Mouse (Mus musculus) right cerebral cortex, adult 2 months (tissue): ENCODE measurements around the gene Pnrc2.

ENCODE experiments used
- DNase-seq, 2 experiments: peaks; one replicate each; pipeline ENCODE4 v3.0.0; 2021 to 2022; ENCODE audit warnings: low spot score in 2 of 2

Pnrc2 gene

DNA sequence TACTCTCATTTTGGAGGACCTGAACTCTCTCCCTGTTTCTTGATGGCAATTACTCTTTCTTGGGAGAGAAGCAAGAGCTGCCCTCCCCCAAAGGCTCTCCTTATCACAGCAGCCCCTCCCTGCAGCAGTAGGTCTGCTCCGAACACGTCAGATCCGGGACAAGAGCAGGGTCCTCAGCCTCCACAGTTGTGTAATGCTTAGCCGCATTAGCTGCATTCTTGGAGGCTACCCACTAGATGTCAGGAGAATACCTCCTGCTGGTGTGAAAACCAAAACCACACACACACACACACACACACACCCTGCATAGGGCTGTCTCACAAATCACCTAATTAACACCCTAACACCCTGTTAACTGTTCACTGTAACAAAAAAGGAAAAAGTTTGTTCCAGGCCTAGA, 19.2 kb upstream of the Pnrc2 start:
- no peak for DNase-seq

- no peak for DNase-seq
These were observed 17.9 kb upstream of the Pnrc2 start for GRCm38 (mm10) chr4:135891539-135891938.

DNA sequence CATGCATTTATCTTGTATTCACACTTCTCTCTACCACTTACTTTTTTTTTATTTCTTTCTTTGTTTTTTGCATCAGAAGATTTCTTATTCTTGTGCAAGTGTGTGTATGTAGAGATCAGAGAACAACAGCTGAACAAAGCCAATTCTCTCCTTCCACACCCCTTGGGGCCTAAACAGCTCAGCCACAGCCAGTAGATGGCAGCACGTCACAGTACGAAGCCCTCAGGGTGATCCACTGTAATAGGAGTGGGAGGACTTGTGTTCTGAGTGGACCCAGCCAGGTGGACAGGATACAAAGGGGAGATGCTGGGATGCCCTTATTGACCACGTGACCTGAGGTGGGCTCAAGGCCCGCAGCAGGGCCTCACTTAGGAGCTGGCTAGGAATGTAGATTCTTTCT, 16.2 kb upstream of the Pnrc2 start:
- peak; percentile 73 to 77 for DNase-seq

GRCm38 (mm10) chr4:135889146-135889883, 15.7 kb upstream of the Pnrc2 start:
- no peak for DNase-seq

DNA sequence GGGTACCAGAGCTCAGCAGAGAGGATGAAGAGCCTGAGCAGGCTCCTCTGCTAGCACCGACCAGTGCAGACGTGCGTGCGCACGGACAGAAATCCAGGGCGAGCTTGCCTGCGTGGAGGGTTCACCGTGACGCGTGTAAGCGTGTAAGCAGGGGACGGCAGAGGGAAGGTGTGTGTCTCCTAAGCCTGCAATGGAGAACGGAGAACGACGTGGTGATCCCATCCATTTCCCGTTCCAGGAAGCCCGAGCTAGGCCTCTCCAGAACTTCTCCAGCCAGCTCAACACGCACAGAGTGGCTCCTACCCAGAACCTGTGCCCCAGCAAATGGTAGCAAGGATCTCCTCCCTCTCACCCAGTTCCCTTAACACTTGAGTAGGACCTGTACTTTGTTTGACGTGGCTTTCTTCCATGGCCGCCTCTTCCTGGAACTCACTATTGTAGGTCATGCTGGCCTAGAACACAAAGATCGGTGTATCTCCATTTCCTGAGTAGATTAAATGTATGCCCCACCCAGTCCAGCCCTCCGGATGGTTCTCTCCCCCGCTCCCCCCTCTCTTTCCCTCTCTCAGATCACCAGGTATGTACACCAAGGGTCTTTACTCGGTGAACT, 14.9 kb upstream of the Pnrc2 start:
- no peak for DNase-seq

- no peak for DNase-seq
These were observed 12.5 kb upstream of the Pnrc2 start for GRCm38 (mm10) chr4:135886184-135886583.

DNA sequence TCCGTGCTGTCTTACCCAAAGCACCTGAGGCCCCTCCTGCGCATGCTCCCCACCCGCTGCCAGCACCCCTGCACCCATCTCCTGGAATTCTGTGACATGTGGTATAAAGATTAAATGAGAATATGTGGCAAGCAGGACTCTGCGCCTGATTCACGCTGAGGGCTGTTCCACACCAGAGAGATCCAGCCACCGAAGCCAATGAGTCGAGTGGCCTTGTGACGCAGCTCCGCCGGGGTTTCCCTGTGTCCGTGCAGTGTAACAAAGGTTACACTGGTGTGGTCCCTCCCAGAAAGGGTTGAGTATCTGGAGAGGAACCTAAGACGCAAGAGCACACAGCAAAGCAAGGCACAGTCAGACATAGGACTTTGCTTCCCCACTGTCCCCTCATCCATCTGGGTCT, 12.0 kb upstream of the Pnrc2 start:
- no peak for DNase-seq

GRCm38 (mm10) chr4:135884531-135884930, 10.9 kb upstream of the Pnrc2 start:
- DNase-seq = no peak

GRCm38 (mm10) chr4:135883881-135884516, 10.3 kb upstream of the Pnrc2 start:
- DNase-seq = no peak

DNA sequence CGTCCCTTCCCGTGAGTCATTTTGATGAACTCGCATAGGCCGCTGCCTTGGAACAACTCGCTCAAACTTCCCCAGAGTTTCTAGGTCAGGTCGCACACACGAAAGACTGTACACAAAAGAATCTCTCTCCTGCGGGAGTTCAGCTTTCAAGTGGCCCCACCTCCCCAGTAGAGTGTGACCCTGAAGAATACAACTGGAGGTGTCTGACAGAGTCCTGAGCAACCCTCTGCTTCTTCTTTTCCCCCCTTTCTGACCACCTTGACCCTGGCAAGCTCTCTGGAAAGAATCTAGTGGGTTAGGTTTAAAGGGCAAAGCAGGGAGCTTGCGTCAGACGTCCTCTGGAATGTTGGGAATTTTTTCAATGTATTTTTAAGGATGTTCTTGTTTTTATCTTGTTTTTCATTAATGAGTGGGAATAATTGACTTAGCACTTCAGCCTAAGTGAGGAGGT, 9.8 kb upstream of the Pnrc2 start:
- DNase-seq = no peak

DNA sequence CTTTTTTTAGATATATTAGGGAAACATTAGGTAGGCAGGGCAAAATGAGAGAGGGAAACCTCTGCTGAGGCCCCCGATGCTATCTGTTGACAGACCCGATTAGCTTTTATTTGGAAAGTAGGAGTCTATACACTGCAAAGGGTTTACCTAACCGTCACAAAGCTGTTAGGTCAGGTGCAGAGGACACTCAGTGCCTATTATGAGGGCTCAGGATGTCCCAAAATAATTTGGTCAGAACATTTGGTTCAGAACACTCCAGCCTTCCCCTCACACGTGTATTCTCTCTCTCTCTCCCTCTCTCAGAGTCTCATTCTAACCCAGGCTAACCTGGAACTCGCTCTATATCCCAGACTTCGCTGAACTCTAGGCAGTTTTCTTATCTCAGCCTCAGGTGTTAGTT, 8.4 kb upstream of the Pnrc2 start:
- no peak for DNase-seq

DNA sequence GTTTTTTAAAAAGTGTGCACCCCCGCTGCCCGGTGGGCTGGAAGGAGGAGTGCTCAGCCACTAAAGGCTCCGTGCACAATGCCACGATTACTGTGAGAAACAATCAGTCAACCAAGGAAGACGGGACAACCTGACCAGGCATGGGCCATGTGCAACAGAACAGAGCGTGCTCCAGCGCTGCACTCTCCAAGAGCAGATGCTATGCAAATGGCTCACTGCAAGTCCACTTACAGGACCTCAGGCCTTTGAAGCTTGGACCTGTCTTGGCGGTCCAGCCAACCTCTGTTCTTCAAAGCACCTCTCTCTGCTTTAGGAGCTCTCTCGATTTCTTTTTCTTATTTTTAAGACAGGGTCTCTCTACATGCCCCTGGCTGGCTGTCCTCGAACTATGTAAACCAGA, 6.9 kb upstream of the Pnrc2 start:
- no peak for DNase-seq

- no peak for DNase-seq
These were observed 6.4 kb upstream of the Pnrc2 start for GRCm38 (mm10) chr4:135880018-135880417.

- DNase-seq = no peak
These were observed 5.4 kb upstream of the Pnrc2 start for GRCm38 (mm10) chr4:135879021-135879420.

- DNase-seq = peak in 1 of 2 experiments; percentile 49
These were observed 4.1 kb upstream of the Pnrc2 start for GRCm38 (mm10) chr4:135877742-135878141.

- peak; percentile 85 for DNase-seq
These were observed 3.0 kb upstream of the Pnrc2 start for GRCm38 (mm10) chr4:135876583-135877020.

DNA sequence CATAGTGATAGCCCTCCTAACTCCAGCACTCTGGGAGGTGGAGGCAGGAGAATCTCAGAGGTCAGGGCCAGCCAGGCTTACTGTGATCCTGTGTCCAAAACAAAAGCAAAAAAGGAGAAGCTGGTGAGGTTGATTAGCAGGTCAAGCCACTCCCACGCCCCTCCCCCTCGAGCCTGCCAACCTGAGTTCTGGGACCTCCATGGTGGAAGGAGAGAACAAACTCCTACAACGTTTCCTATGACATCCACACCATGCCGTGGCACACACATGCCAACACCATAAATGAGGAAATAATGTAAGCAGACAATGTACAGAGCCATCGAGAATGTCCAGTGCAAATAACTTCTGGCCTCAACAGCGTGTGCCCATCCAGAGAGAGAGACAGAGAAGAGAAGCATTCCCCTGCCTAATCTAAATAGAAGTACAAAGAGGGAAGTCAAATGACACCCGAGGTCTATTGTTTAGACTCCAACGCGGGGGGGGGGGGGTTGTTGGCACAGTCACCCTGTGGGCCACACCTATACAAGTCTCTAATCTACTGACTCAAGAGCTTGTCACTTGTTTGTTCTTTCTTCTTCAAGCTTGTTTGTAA, 2.4 kb upstream of the Pnrc2 start:
- DNase-seq = no peak

DNA sequence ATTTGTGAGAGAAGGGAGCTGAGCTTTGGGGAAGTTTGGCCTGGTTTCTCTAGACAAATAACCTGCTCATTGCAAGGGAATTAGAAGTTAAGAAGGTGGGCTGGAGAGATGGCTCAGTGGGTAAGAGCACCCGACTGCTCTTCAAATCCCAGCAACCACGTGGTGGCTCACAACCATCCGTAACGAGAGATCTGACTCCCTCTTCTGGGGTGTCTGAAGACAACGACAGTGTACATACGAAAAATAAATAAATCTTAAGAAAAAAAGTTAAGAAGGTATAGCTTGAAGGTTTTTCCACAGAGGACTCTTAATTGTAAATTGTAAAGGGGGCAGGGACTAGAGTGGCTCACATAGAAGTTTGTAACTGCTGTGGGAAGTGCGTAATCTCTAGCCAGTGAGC, 1.9 kb upstream of the Pnrc2 start:
- no peak for DNase-seq

DNA sequence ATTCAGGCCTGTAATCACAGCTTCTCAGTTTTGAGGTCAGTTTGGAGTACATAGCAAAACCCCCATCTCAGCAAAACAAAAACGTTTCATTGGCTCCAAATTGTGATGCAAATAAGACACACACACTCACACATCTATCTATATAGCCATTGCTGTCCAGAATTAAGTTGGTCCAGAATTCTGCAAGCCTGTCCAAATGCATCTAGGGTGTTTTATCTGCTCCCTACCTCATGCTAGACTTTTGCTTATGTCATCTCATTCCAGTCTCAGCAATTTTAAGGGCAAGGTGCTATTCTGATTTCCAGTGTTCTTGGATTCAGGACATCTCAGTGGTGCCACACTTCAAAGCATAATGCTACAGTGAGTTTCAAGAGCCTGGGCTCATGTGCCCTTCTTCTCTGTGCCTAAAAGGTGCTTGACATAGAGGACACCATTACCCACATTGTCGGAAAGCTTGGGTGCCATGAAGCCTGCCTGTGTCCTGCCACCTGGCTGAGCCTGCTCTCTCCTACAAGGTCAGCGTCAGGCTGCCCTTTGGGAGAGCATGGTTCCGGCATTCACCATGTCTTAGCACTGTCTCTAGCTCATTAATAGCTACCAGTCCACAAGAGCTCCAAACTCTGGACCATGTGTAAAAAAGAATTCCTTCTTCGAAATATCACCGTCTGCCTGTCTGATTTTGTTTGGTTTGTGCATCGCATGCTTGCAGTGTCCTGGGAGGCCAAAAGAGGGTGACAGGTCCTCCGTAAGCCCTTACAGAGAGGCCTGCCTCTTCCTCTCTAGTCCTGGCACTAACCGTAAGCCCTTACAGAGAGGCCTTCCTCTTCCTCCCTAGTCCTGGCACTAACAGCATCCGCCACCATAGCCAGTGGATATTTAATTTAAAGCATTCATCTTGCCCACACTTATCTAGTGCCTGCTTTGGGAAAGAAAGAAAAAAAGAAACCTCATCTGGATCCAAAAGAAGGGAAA, 1.2 kb upstream of the Pnrc2 start:
- DNase-seq = no peak

GRCm38 (mm10) chr4:135872589-135873391, 860 bp downstream of the Pnrc2 start:
- DNase-seq = no peak

GRCm38 (mm10) chr4:135872015-135872414, 1.6 kb downstream of the Pnrc2 start:
- no peak for DNase-seq
